Mouse (Mus musculus) kidney, embryonic 14.5 days (tissue): Measurements from ENCODE around the gene Dusp10. TPM values are rescaled to one million over a fixed set of nuclear protein-coding genes. Genes with fewer than 3 reads are reported as not detected.

ENCODE experiments used
- ATAC-seq: fragments of 200-750 bp; cut with Nextera tagmentation; 2 replicates; pipeline ENCODE4 v1.8.0; 2017; ENCODE audit warnings: moderate number of reproducible peaks, mild to moderate bottlenecking, moderate TSS enrichment, moderate library complexity; ENCODE audit not compliant: low FRiP score, low TSS enrichment
- H3K27ac ChIP-seq: fragments of 300-500 bp; sonication (generic); 2 replicates; pipeline ENCODE4 v1.5.1; 2014; ENCODE audit warnings: low read depth, mild to moderate bottlenecking, low read length, moderate library complexity, mixed read lengths
- H3K27me3 ChIP-seq: fragments of 300-500 bp; sonication (generic); 2 replicates; pipeline ENCODE4 v1.6.1; 2014; ENCODE audit warnings: mild to moderate bottlenecking, low read length; ENCODE audit not compliant: control insufficient read depth, insufficient read depth
- H3K36me3 ChIP-seq: fragments of 300-500 bp; sonication (generic); 2 replicates; pipeline ENCODE4 v1.6.1; 2014; ENCODE audit warnings: low read length, mixed read lengths; ENCODE audit not compliant: control insufficient read depth, insufficient read depth
- H3K4me1 ChIP-seq: fragments of 300-500 bp; sonication (generic); 2 replicates; pipeline ENCODE4 v1.6.1; 2014; ENCODE audit warnings: low read length, mixed read lengths; ENCODE audit not compliant: control insufficient read depth, insufficient read depth
- H3K4me2 ChIP-seq: fragments of 300-500 bp; sonication (generic); replicated peaks from 2 replicates; pipeline ENCODE4 v1.6.1; 2014; ENCODE audit warnings: low read depth, mild to moderate bottlenecking, low read length
- H3K4me3 ChIP-seq: fragments of 300-500 bp; sonication (generic); 2 replicates; pipeline ENCODE4 v1.5.1; 2014; ENCODE audit warnings: mild to moderate bottlenecking, low read length
- H3K9ac ChIP-seq: fragments of 300-500 bp; sonication (generic); 2 replicates; pipeline ENCODE4 v1.6.1; 2014; ENCODE audit warnings: low read depth, mild to moderate bottlenecking, low read length, moderate library complexity
- H3K9me3 ChIP-seq: fragments of 300-500 bp; sonication (generic); 2 replicates; pipeline ENCODE4 v1.6.1; 2016; ENCODE audit warnings: low read length; ENCODE audit not compliant: control insufficient read depth
- WGBS: fragments of 180-500 bp; shearing (Covaris S2); extraction: QIAGEN DNeasy Blood & Tissue Kit; methylation state at CpG from one replicate; pipeline ENCODE4 v1.1.7; 2014; 5-methylcytosine and 5-hydroxymethylcytosine counted together
- polyA plus RNA-seq: library from polyadenylated mRNA; unstranded; fragments of >200 nt; fragmentation: Nextera tagmentation; extraction: Ambion mirVana; gene quantifications from 2 replicates; pipeline ENCODE4 v1.2.1, GENCODE M21; 2014

Gene Dusp10
- polyA plus RNA-seq, 1 experiment from 2014 or later = 5.9 TPM

- 0 out of 2 replicates have a peak, but pooled peaks cover 3% of the 10 kb centered on the region for H3K4me1 ChIP-seq
- 75% methylated on average over 8 of the region's 8 CpGs for WGBS
- no peaks in the 10 kb centered on the region for H3K36me3 ChIP-seq
- no peak overlapping the region for H3K4me3 ChIP-seq
- no peak overlapping the region for H3K9ac ChIP-seq
- no peaks in the 10 kb centered on the region for H3K27me3 ChIP-seq
- no peak overlapping the region for H3K4me2 ChIP-seq
- ATAC-seq = no peak
- no peak overlapping the region for H3K27ac ChIP-seq
- no peaks in the 10 kb centered on the region for H3K9me3 ChIP-seq
Observed at GRCm38 (mm10) chr1:184058206-184058605, 45.1 kb downstream of the Dusp10 start.

- Histone ChIP-seq H3K4me2 (no peak overlapping the region), H3K4me3 (no peak overlapping the region), H3K27me3 (no peaks in the 10 kb centered on the region), H3K27ac (no peak overlapping the region), H3K36me3 (no peaks in the 10 kb centered on the region), H3K9ac (no peak overlapping the region), H3K9me3 (no peaks in the 10 kb centered on the region), H3K4me1 (0 out of 2 replicates have a peak, but pooled peaks cover 3% of the 10 kb centered on the region)
- ATAC-seq = no peak
- WGBS = 89% methylated on average over 3 of the region's 3 CpGs
Observed at GRCm38 (mm10) chr1:184059814-184060213, 46.7 kb downstream of the Dusp10 start.

- H3K27ac ChIP-seq = no peak overlapping the region
- H3K9me3 ChIP-seq = no peaks in the 10 kb centered on the region
- WGBS = 55% methylated on average over 9 of the region's 9 CpGs
- ATAC-seq = peak; percentile 72; the same call in 1 of the 2 replicates
- no peak overlapping the region for H3K9ac ChIP-seq
- H3K4me1 ChIP-seq = 0 out of 2 replicates have a peak, but pooled peaks cover 3% of the 10 kb centered on the region
- no peaks in the 10 kb centered on the region for H3K36me3 ChIP-seq
- no peak overlapping the region for H3K4me2 ChIP-seq
- H3K4me3 ChIP-seq = no peak overlapping the region
- no peaks in the 10 kb centered on the region for H3K27me3 ChIP-seq
Observed at GRCm38 (mm10) chr1:184060381-184060780, 47.3 kb downstream of the Dusp10 start.

GRCm38 (mm10) chr1:184060828-184061734 is 48.0 kb downstream of the Dusp10 start:
- H3K9ac ChIP-seq = no peak overlapping the region
- peak overlapping the region; percentile 30; the same call in 1 of the 2 replicates for H3K27ac ChIP-seq
- 60% methylated on average over 4 of the region's 4 CpGs for WGBS
- 0 out of 2 replicates have a peak, but pooled peaks cover 3% of the 10 kb centered on the region for H3K4me1 ChIP-seq
- H3K4me2 ChIP-seq = no peak overlapping the region
- no peaks in the 10 kb centered on the region for H3K27me3 ChIP-seq
- no peaks in the 10 kb centered on the region for H3K36me3 ChIP-seq
- no peak for ATAC-seq
- H3K4me3 ChIP-seq = no peak overlapping the region
- H3K9me3 ChIP-seq = no peaks in the 10 kb centered on the region

- Histone ChIP-seq H3K4me3 (no peak overlapping the region), H3K4me1 (0 out of 2 replicates have a peak, but pooled peaks cover 3% of the 10 kb centered on the region), H3K9me3 (no peaks in the 10 kb centered on the region), H3K4me2 (no peak overlapping the region), H3K9ac (no peak overlapping the region), H3K27ac (no peak overlapping the region), H3K27me3 (no peaks in the 10 kb centered on the region), H3K36me3 (no peaks in the 10 kb centered on the region)
- WGBS = 85% methylated on average over 1 of the region's 1 CpGs
- no peak for ATAC-seq
Observed at GRCm38 (mm10) chr1:184061901-184062300, 48.8 kb downstream of the Dusp10 start.

- 79% methylated on average over 7 of the region's 7 CpGs for WGBS
- Histone ChIP-seq H3K9ac (no peak overlapping the region), H3K36me3 (no peaks in the 10 kb centered on the region; the same call in 1 of the 2 replicates), H3K9me3 (no peaks in the 10 kb centered on the region), H3K4me3 (no peak overlapping the region), H3K4me2 (no peak overlapping the region), H3K27ac (no peak overlapping the region), H3K4me1 (0 out of 2 replicates have a peak, but pooled peaks cover 3% of the 10 kb centered on the region), H3K27me3 (no peaks in the 10 kb centered on the region)
- no peak for ATAC-seq
Observed at GRCm38 (mm10) chr1:184064306-184064705, 51.2 kb downstream of the Dusp10 start.

GRCm38 (mm10) chr1:184065589-184066361 is 52.7 kb downstream of the Dusp10 start:
- ATAC-seq = no peak
- Histone ChIP-seq H3K9ac (no peak overlapping the region), H3K4me1 (0 out of 2 replicates have a peak, but pooled peaks cover 3% of the 10 kb centered on the region), H3K27me3 (no peaks in the 10 kb centered on the region), H3K4me3 (no peak overlapping the region), H3K4me2 (no peak overlapping the region), H3K9me3 (no peaks in the 10 kb centered on the region), H3K36me3 (no peaks in the 10 kb centered on the region; the same call in 1 of the 2 replicates), H3K27ac (no peak overlapping the region)
- WGBS = 94% methylated on average over 13 of the region's 13 CpGs

- H3K9ac ChIP-seq = no peak overlapping the region
- H3K36me3 ChIP-seq = no peaks in the 10 kb centered on the region; the same call in 1 of the 2 replicates
- H3K9me3 ChIP-seq = no peaks in the 10 kb centered on the region
- no peaks in the 10 kb centered on the region for H3K27me3 ChIP-seq
- ATAC-seq = no peak
- H3K4me1 ChIP-seq = no peaks in the 10 kb centered on the region
- H3K27ac ChIP-seq = no peak overlapping the region
- 73% methylated on average over 11 of the region's 11 CpGs for WGBS
- no peak overlapping the region for H3K4me3 ChIP-seq
- H3K4me2 ChIP-seq = no peak overlapping the region
Observed at GRCm38 (mm10) chr1:184066460-184067287, 53.6 kb downstream of the Dusp10 start.
